Mouse (Mus musculus): ENCODE measurements around the gene Gm5072. TPM values are rescaled to one million over a fixed set of nuclear protein-coding genes. Genes with fewer than 3 reads are reported as not detected.
"Not testable (repeated sequence)": the region's sequence is repeated elsewhere in the genome, so short reads cannot be mapped to it uniquely, and the experiment has no call there.

Gm5072 gene
- not detected in 2 replicates for polyA plus RNA-seq (2015; fragmentation: Nextera tagmentation; extraction: Ambion mirVana)

DNA sequence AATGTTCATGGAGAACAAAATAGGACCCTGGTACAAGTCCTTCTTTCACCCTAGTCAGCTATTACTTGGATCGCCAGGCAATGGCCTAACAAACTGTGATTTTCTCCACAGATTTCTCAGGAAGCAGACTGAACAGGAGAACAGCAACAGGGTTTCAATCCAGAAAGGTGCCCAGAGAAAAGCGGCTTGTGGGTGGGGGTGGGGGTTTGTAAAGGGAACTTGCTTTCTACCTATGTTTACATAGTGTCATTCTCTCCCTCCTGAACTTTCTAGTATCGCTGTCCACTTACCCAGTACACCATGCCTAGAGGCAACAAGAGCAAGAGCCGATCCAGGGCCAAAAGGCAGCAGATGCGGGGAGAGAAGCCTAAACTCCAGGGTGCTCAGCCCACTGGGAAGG is at the start of gene Gm5072:
Gm5072 (plus strand) TSS at position 301 of the 400 bp plus-strand sequence.
- H3K9ac ChIP-seq (ENCODE audit: low read depth, low read length); H3K4me1 ChIP-seq (ENCODE audit: control insufficient read depth, insufficient read depth, low read length); H3K4me2 ChIP-seq (ENCODE audit: low read length); H3K36me3 ChIP-seq (ENCODE audit: control insufficient read depth, insufficient read depth, low read length); H3K27me3 ChIP-seq (ENCODE audit: control insufficient read depth, insufficient read depth, low read depth, low read length); H3K4me3 ChIP-seq (ENCODE audit: low read depth, low read length); H3K9me3 ChIP-seq (replicated peaks; ENCODE audit: control insufficient read depth, low read length, poor library complexity, severe bottlenecking); H3K27ac ChIP-seq (ENCODE audit: low read length); ATAC-seq: not testable (repeated sequence)
- WGBS: no CpG with 5 or more reads among the region's 5 CpGs

Other genes starting within 250 kb of the Gm5072 start
- gene Mageb2, start 60.8 kb upstream of the Gm5072 start, polyA plus RNA-seq (2015; fragmentation: Nextera tagmentation; extraction: Ambion mirVana): not detected in 2 replicates
- gene Gm8914, start 87.6 kb downstream of the Gm5072 start, polyA plus RNA-seq (2015; fragmentation: Nextera tagmentation; extraction: Ambion mirVana): not detected in 2 replicates
- gene 1700084M14Rik, start 183.4 kb downstream of the Gm5072 start, polyA plus RNA-seq (2015; fragmentation: Nextera tagmentation; extraction: Ambion mirVana): not detected in 2 replicates
- not detected in 2 replicates for gene Gm14781, start 239.7 kb downstream of the Gm5072 start, polyA plus RNA-seq (2015; fragmentation: Nextera tagmentation; extraction: Ambion mirVana)

Data from midbrain, embryonic 16.5 days (tissue).